Mouse (Mus musculus): ENCODE results near the gene Esm1. TPM values are rescaled to one million over a fixed set of nuclear protein-coding genes. Genes with fewer than 3 reads are reported as not detected.

The Esm1 gene
- 0.68 and 1.4 TPM in 2 replicates for polyA plus RNA-seq (2012; rRNA removed)

- DNase-seq (ENCODE audit: low read depth): no peak
- no peak for TF ChIP-seq POLR2A (IDR thresholded peaks at IDR 0.05; ENCODE audit: borderline replicate concordance, extremely low read depth, insufficient read depth, insufficient read length, poor library complexity, severe bottlenecking)
- TF ChIP-seq CTCF (IDR thresholded peaks at IDR 0.05; ENCODE audit: borderline replicate concordance, extremely low read depth, insufficient read depth, insufficient read length): no peak
Observed at GRCm38 (mm10) chr13:113209624-113210023, at the start of gene Esm1. Gene Esm1 (plus strand): TSS chr13:113209659.

- no peak for DNase-seq (ENCODE audit: low read depth)
- TF ChIP-seq CTCF (IDR thresholded peaks at IDR 0.05; ENCODE audit: borderline replicate concordance, extremely low read depth, insufficient read depth, insufficient read length): no peak
- TF ChIP-seq POLR2A (IDR thresholded peaks at IDR 0.05; ENCODE audit: borderline replicate concordance, extremely low read depth, insufficient read depth, insufficient read length, poor library complexity, severe bottlenecking): no peak
Observed at GRCm38 (mm10) chr13:113164252-113165005, 45.0 kb upstream of the Esm1 start.

DNA sequence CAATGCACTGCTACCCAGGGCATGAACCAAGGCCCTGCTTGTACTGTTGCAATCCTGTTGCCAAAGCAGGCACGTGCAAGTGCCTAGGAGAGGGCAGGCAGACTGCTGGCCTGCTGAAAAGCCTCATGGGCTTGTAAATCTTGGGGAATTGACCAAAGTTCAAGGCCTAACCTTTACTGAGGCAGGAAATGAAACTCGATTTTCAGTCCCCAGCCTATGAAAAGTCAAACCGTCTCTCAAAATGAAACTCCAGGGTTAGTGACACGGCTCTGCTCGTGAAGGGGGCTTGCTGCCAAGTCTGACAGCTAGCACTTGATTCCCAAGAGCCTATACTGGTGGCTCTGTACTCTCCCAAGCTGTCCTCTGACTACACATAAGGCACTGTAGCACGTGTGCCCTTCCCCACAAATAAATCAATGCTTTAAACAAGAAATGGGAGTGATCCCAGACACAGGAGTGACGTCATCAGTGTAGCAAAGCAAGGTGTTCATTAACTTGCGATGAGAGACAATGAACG, 41.4 kb upstream of the Esm1 start:
- no peak for TF ChIP-seq POLR2A (IDR thresholded peaks at IDR 0.05; ENCODE audit: borderline replicate concordance, extremely low read depth, insufficient read depth, insufficient read length, poor library complexity, severe bottlenecking)
- TF ChIP-seq CTCF (IDR thresholded peaks at IDR 0.05; ENCODE audit: borderline replicate concordance, extremely low read depth, insufficient read depth, insufficient read length): no peak
- DNase-seq (ENCODE audit: low read depth): no peak

- DNase-seq (ENCODE audit: low read depth): no peak
- TF ChIP-seq POLR2A (IDR thresholded peaks at IDR 0.05; ENCODE audit: borderline replicate concordance, extremely low read depth, insufficient read depth, insufficient read length, poor library complexity, severe bottlenecking) (no peak), CTCF (IDR thresholded peaks at IDR 0.05; ENCODE audit: borderline replicate concordance, extremely low read depth, insufficient read depth, insufficient read length) (no peak)
Observed at GRCm38 (mm10) chr13:113170256-113170655, 39.2 kb upstream of the Esm1 start.

- TF ChIP-seq POLR2A (IDR thresholded peaks at IDR 0.05; ENCODE audit: borderline replicate concordance, extremely low read depth, insufficient read depth, insufficient read length, poor library complexity, severe bottlenecking) (no peak), CTCF (IDR thresholded peaks at IDR 0.05; ENCODE audit: borderline replicate concordance, extremely low read depth, insufficient read depth, insufficient read length) (no peak)
- DNase-seq (ENCODE audit: low read depth): no peak
Observed at GRCm38 (mm10) chr13:113174162-113174561, 35.3 kb upstream of the Esm1 start.

- DNase-seq (ENCODE audit: low read depth): no peak
- TF ChIP-seq CTCF (IDR thresholded peaks at IDR 0.05; ENCODE audit: borderline replicate concordance, extremely low read depth, insufficient read depth, insufficient read length) (no peak), POLR2A (IDR thresholded peaks at IDR 0.05; ENCODE audit: borderline replicate concordance, extremely low read depth, insufficient read depth, insufficient read length, poor library complexity, severe bottlenecking) (no peak)
Observed at GRCm38 (mm10) chr13:113183310-113183709, 26.1 kb upstream of the Esm1 start.

DNA sequence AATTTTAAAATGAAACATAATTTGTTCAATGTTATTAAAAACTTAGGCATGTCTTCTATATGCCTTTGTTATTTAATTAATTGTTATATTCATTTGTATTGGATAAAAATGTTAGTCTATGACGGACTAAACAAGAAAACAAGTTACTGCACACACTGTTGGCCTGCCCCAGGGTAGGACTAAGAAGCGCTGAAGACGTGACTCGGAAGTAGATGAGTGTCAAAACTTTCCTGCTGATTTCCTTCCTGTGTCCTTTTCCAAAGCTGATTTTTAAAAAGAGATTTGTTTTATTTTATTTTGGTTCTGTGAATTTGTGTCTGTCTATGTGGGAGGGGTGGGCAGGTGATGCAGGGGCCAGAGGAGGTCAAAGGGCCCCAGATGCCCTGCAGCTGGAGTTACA, 25.7 kb upstream of the Esm1 start:
- no peak for DNase-seq (ENCODE audit: low read depth)
- TF ChIP-seq POLR2A (IDR thresholded peaks at IDR 0.05; ENCODE audit: borderline replicate concordance, extremely low read depth, insufficient read depth, insufficient read length, poor library complexity, severe bottlenecking) (no peak), CTCF (IDR thresholded peaks at IDR 0.05; ENCODE audit: borderline replicate concordance, extremely low read depth, insufficient read depth, insufficient read length) (no peak)

DNA sequence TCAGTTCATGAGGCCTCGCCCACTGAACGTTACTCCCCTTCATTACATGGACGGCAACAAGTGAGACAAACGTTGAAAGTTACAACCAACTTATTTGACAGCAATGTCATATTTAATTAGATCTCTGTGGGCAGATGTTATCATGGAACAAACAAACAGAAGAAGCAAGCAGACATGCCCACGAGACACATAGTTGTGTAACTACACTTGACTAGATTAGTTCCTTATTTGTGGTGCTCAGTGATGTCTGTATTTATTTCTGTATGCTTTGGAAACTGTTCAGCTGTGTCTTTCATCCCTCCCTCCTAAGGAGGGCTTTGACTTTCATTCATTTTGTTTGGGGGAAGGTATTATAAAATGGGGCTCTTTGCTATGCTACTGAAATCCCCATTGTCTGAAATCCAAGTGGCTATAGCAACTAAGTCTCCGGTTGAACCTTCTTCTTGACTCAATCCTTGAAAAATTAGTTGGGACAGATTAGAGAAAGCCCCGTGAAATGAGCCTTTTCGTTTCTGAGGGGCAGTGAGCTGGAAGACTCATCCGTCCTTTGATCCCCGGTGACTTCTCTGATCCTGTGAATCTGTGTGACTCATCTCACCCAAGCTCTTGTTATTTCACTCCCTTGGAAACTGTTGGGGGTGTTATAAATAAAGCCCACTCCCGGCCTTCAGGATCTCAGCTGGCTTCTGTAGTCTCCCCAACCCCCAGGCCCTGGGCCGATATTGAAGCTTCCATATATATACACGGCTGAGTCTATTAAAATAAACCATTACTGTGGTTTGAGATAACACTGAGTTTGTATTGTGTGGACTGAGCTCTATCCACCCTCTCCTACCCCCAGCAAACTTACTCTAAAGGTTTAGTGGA, 12.4 kb upstream of the Esm1 start:
- DNase-seq (ENCODE audit: low read depth): peak; percentile 27
- TF ChIP-seq CTCF (IDR thresholded peaks at IDR 0.05; ENCODE audit: borderline replicate concordance, extremely low read depth, insufficient read depth, insufficient read length) (no peak), POLR2A (IDR thresholded peaks at IDR 0.05; ENCODE audit: borderline replicate concordance, extremely low read depth, insufficient read depth, insufficient read length, poor library complexity, severe bottlenecking) (no peak)

DNA sequence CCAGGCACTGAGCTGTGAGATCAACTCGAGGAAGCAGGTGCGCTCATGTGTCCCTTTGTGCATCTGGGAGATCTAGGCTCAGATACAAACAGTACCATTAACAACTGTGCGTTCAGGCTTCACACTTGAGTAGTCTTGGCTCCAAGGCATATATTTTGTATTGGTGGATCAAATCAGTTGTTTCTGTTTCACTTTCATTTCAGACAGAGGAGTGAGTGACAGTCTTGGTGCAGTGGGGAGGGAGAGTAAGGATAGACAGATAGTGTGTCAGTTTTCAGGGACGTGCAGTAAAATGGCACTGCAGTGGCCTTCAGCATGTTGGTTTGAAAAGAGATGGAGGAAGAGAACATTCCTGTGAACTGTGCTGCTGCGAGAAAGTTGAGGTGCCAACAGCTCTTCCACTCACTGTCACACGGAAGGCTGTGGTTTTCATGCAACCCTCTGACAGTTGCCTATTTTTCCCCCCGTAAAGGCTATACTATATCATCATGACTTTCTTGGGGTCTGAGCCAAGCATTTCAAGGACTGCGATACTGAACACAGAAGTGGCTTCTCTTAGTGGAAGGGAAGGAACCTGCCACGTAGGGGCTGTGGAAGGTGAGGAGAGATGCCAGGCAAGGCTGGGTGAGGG, 11.5 kb upstream of the Esm1 start:
- no peak for TF ChIP-seq CTCF (IDR thresholded peaks at IDR 0.05; ENCODE audit: borderline replicate concordance, extremely low read depth, insufficient read depth, insufficient read length)
- no peak for TF ChIP-seq POLR2A (IDR thresholded peaks at IDR 0.05; ENCODE audit: borderline replicate concordance, extremely low read depth, insufficient read depth, insufficient read length, poor library complexity, severe bottlenecking)
- no peak for DNase-seq (ENCODE audit: low read depth)

DNA sequence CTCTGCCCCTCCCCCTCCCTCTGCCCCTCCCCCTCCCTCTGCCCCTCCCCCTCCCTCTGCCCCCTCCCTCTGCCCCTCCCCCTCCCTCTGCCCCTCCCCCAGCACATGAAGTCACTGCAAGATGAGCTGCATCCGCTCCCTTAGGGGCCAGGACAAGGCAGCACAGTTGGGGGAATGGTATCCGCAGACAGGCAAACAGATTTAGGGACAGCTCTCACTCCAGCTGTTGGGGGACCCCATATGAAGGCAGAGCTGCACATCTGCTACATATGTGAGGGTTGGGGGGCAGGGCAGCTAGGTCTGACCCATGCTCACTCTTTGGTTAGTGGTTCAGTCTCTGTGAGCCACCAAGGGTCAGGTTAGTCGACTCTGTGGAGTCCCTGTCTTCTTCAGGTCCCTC, 10.1 kb upstream of the Esm1 start:
- no peak for DNase-seq (ENCODE audit: low read depth)
- TF ChIP-seq CTCF (IDR thresholded peaks at IDR 0.05; ENCODE audit: borderline replicate concordance, extremely low read depth, insufficient read depth, insufficient read length) (no peak), POLR2A (IDR thresholded peaks at IDR 0.05; ENCODE audit: borderline replicate concordance, extremely low read depth, insufficient read depth, insufficient read length, poor library complexity, severe bottlenecking) (no peak)

DNA sequence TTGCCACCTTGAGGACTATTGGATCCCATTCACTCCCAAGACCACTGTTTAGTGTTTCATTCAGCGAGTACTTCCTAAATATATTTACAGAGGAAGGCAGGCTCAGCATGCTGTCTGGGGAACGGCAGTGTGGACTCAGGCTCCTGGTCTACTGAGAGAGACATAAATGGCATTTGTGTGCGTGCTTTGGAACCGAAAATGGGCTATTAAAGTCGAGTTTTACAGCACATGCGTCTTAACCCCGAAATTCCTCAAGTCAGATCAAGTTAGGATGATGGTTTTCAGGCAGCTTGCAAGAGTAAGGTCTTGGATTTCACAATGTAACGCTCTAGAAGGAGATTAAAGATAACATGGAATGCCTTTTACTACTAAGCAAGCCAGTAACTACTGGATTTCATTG, 8.7 kb upstream of the Esm1 start:
- no peak for TF ChIP-seq POLR2A (IDR thresholded peaks at IDR 0.05; ENCODE audit: borderline replicate concordance, extremely low read depth, insufficient read depth, insufficient read length, poor library complexity, severe bottlenecking)
- TF ChIP-seq CTCF (IDR thresholded peaks at IDR 0.05; ENCODE audit: borderline replicate concordance, extremely low read depth, insufficient read depth, insufficient read length): no peak
- no peak for DNase-seq (ENCODE audit: low read depth)
